Mouse (Mus musculus) lung, adult 2 months (tissue): ENCODE results near the gene Map2k1.

ENCODE experiments used
- CTCF ChIP-seq: fragments of 200-500 bp; IDR thresholded peaks from 2 replicates; pipeline ENCODE4 v1.5.1; 2011; ENCODE audit warnings: mild to moderate bottlenecking, low read length, control low read depth; ENCODE audit not compliant: insufficient read depth
- POLR2A ChIP-seq: fragments of 200-500 bp; IDR thresholded peaks from 2 replicates; pipeline ENCODE4 v1.6.1; 2011; ENCODE audit warnings: low read depth, mild to moderate bottlenecking, control low read depth, low read length, borderline replicate concordance; ENCODE audit errors: extremely low read depth

- TF ChIP-seq POLR2A (no peak), CTCF (no peak)
Observed at GRCm38 (mm10) chr9:64271249-64271648, 17.8 kb upstream of the Map2k1 start.
